Mouse (Mus musculus) megakaryocyte, embryonic 14.5 days (primary cell): ENCODE measurements at regions not wholly inside any gene's neighbourhood (a gene's known extent, or its start where the extent isn't known, plus 50 kb on each side); places are given as distances from the start of the nearest gene placed in this dataset.

Experiments used
- FLI1 ChIP-seq: IDR thresholded peaks from 2 replicates; pipeline ENCODE4 v1.6.1; 2012; ENCODE audit warnings: low read length, inconsistent platforms, mixed read lengths
- GATA1 ChIP-seq: IDR thresholded peaks from 3 replicates; pipeline ENCODE4 v1.6.1; 2012; ENCODE audit warnings: mixed read lengths, low read length, inconsistent platforms, borderline replicate concordance

- TF ChIP-seq GATA1 (no peak), FLI1 (no peak)
Measured at GRCm38 (mm10) chr8:127973194-127973593, 385.2 kb upstream of the Nrp1 start.
